Mouse (Mus musculus) forebrain, embryonic 16.5 days (tissue): ENCODE measurements around the gene Mgrn1. TPM values are rescaled to one million over a fixed set of nuclear protein-coding genes. Genes with fewer than 3 reads are reported as not detected.

Experiments
- ATAC-seq: fragments of 200-750 bp; cut with Nextera tagmentation; 2 replicates; pipeline ENCODE4 v1.8.0; 2017; ENCODE audit warnings: mild to moderate bottlenecking, moderate library complexity
- H3K27ac ChIP-seq: fragments of 300-500 bp; sonication (generic); 2 replicates; pipeline ENCODE4 v1.5.1; 2014; ENCODE audit warnings: low read length, control low read depth
- H3K27me3 ChIP-seq: fragments of 300-500 bp; sonication (generic); replicated peaks from 2 replicates; pipeline ENCODE4 v1.6.1; 2014; ENCODE audit warnings: low read length; ENCODE audit not compliant: control insufficient read depth, insufficient read depth
- H3K36me3 ChIP-seq: fragments of 300-500 bp; sonication (generic); 2 replicates; pipeline ENCODE4 v1.6.1; 2014; ENCODE audit not compliant: control insufficient read depth, insufficient read depth
- H3K4me1 ChIP-seq: fragments of 300-500 bp; sonication (generic); replicated peaks from 2 replicates; pipeline ENCODE4 v1.6.1; 2014; ENCODE audit warnings: low read length; ENCODE audit not compliant: control insufficient read depth, insufficient read depth
- H3K4me2 ChIP-seq: fragments of 300-500 bp; sonication (generic); 2 replicates; pipeline ENCODE4 v1.6.1; 2014; ENCODE audit warnings: mild to moderate bottlenecking, low read length, control low read depth
- H3K4me3 ChIP-seq: fragments of 300-500 bp; sonication (generic); replicated peaks from 2 replicates; pipeline ENCODE4 v1.5.1; 2014; ENCODE audit warnings: mild to moderate bottlenecking, low read length, control low read depth
- H3K9ac ChIP-seq: fragments of 300-500 bp; sonication (generic); replicated peaks from 2 replicates; pipeline ENCODE4 v1.6.1; 2014; ENCODE audit warnings: low read depth, low read length, control low read depth
- H3K9me3 ChIP-seq: fragments of 300-500 bp; sonication (generic); 2 replicates; pipeline ENCODE4 v1.6.1; 2016; ENCODE audit warnings: low read length; ENCODE audit not compliant: control insufficient read depth
- WGBS: fragments of 180-500 bp; shearing (Covaris S2); extraction: QIAGEN DNeasy Blood & Tissue Kit; methylation state at CpG from one replicate; pipeline ENCODE4 v1.1.7; 2014; 5-methylcytosine and 5-hydroxymethylcytosine counted together
- polyA plus RNA-seq: library from polyadenylated mRNA; unstranded; fragments of >200 nt; fragmentation: Nextera tagmentation; extraction: Ambion mirVana; gene quantifications from 2 replicates; pipeline ENCODE4 v1.2.1, GENCODE M21; 2015

The Mgrn1 gene
- polyA plus RNA-seq, 1 experiment from 2014 or later: 108 TPM

- no peaks in the 10 kb centered on the region for H3K9me3 ChIP-seq
- no peak overlapping the region for H3K27ac ChIP-seq
- no peak overlapping the region for H3K9ac ChIP-seq
- no peaks in the 10 kb centered on the region for H3K27me3 ChIP-seq
- no peak overlapping the region for H3K4me2 ChIP-seq
- ATAC-seq: no peak
- no peaks in the 10 kb centered on the region for H3K4me1 ChIP-seq
- 89% methylated on average over 6 of the region's 6 CpGs for WGBS
- no peak overlapping the region for H3K4me3 ChIP-seq
- H3K36me3 ChIP-seq: no peaks in the 10 kb centered on the region
Measured at GRCm38 (mm10) chr16:4903491-4904102, 17.5 kb downstream of the Mgrn1 start.

GRCm38 (mm10) chr16:4904878-4905277 is 18.8 kb downstream of the Mgrn1 start:
- Histone ChIP-seq H3K27me3 (no peaks in the 10 kb centered on the region), H3K9ac (no peak overlapping the region), H3K36me3 (0 out of 2 replicates have a peak, but pooled peaks cover 2% of the 10 kb centered on the region), H3K4me2 (no peak overlapping the region), H3K4me1 (no peaks in the 10 kb centered on the region), H3K27ac (no peak overlapping the region), H3K4me3 (no peak overlapping the region), H3K9me3 (no peaks in the 10 kb centered on the region)
- 89% methylated on average over 3 of the region's 3 CpGs for WGBS
- ATAC-seq: no peak

GRCm38 (mm10) chr16:4905591-4905990 is 19.5 kb downstream of the Mgrn1 start:
- H3K4me2 ChIP-seq: no peak overlapping the region
- WGBS: 90% methylated on average over 1 of the region's 1 CpGs
- no peak overlapping the region for H3K4me3 ChIP-seq
- no peaks in the 10 kb centered on the region for H3K4me1 ChIP-seq
- ATAC-seq: no peak
- H3K9me3 ChIP-seq: no peaks in the 10 kb centered on the region
- no peaks in the 10 kb centered on the region for H3K27me3 ChIP-seq
- no peak overlapping the region for H3K27ac ChIP-seq
- H3K9ac ChIP-seq: no peak overlapping the region
- H3K36me3 ChIP-seq: peaks cover 3% of the 10 kb centered on the region; the same call in 1 of the 2 replicates

- no peaks in the 10 kb centered on the region for H3K4me1 ChIP-seq
- H3K27ac ChIP-seq: no peak overlapping the region
- no peak for ATAC-seq
- H3K4me3 ChIP-seq: no peak overlapping the region
- no peaks in the 10 kb centered on the region for H3K27me3 ChIP-seq
- no peak overlapping the region for H3K9ac ChIP-seq
- H3K4me2 ChIP-seq: no peak overlapping the region
- no peaks in the 10 kb centered on the region for H3K9me3 ChIP-seq
- H3K36me3 ChIP-seq: peaks cover 10% of the 10 kb centered on the region
Measured at GRCm38 (mm10) chr16:4906559-4906958, 20.5 kb downstream of the Mgrn1 start.

- H3K27me3 ChIP-seq: no peaks in the 10 kb centered on the region
- no peak overlapping the region for H3K4me2 ChIP-seq
- H3K9me3 ChIP-seq: no peaks in the 10 kb centered on the region
- H3K9ac ChIP-seq: no peak overlapping the region
- 97% methylated on average over 2 of the region's 2 CpGs for WGBS
- no peak for ATAC-seq
- no peaks in the 10 kb centered on the region for H3K4me1 ChIP-seq
- no peak overlapping the region for H3K27ac ChIP-seq
- H3K36me3 ChIP-seq: peaks cover 15% of the 10 kb centered on the region
- no peak overlapping the region for H3K4me3 ChIP-seq
Measured at GRCm38 (mm10) chr16:4907386-4907785, 21.3 kb downstream of the Mgrn1 start.

- H3K4me3 ChIP-seq: no peak overlapping the region
- no peak overlapping the region for H3K4me2 ChIP-seq
- no peak overlapping the region for H3K9ac ChIP-seq
- no peak for ATAC-seq
- no peak overlapping the region for H3K27ac ChIP-seq
- H3K27me3 ChIP-seq: no peaks in the 10 kb centered on the region
- peaks cover 16% of the 10 kb centered on the region for H3K36me3 ChIP-seq
- 39% methylated on average over 4 of the region's 5 CpGs for WGBS
- H3K9me3 ChIP-seq: no peaks in the 10 kb centered on the region
- H3K4me1 ChIP-seq: no peaks in the 10 kb centered on the region
Measured at GRCm38 (mm10) chr16:4907972-4908371, 21.9 kb downstream of the Mgrn1 start.

GRCm38 (mm10) chr16:4909745-4910144 is 23.7 kb downstream of the Mgrn1 start:
- WGBS: 100% methylated on average over 2 of the region's 2 CpGs
- Histone ChIP-seq H3K4me3 (no peak overlapping the region), H3K4me1 (no peaks in the 10 kb centered on the region), H3K36me3 (peaks cover 16% of the 10 kb centered on the region), H3K27me3 (no peaks in the 10 kb centered on the region), H3K4me2 (no peak overlapping the region), H3K27ac (no peak overlapping the region), H3K9me3 (no peaks in the 10 kb centered on the region), H3K9ac (no peak overlapping the region)
- no peak for ATAC-seq

GRCm38 (mm10) chr16:4910758-4911157 is 24.7 kb downstream of the Mgrn1 start:
- Histone ChIP-seq H3K4me3 (no peak overlapping the region), H3K4me1 (no peaks in the 10 kb centered on the region), H3K27ac (no peak overlapping the region), H3K9me3 (no peaks in the 10 kb centered on the region), H3K27me3 (no peaks in the 10 kb centered on the region), H3K36me3 (peaks cover 19% of the 10 kb centered on the region), H3K9ac (no peak overlapping the region), H3K4me2 (no peak overlapping the region)
- no peak for ATAC-seq
- WGBS: 96% methylated on average over 8 of the region's 8 CpGs

- Histone ChIP-seq H3K4me1 (no peaks in the 10 kb centered on the region), H3K27ac (no peak overlapping the region), H3K4me2 (no peak overlapping the region), H3K4me3 (no peak overlapping the region), H3K27me3 (no peaks in the 10 kb centered on the region), H3K9ac (no peak overlapping the region), H3K9me3 (no peaks in the 10 kb centered on the region), H3K36me3 (peaks cover 28% of the 10 kb centered on the region)
- 78% methylated on average over 10 of the region's 10 CpGs for WGBS
- no peak for ATAC-seq
Measured at GRCm38 (mm10) chr16:4912074-4912648, 26.1 kb downstream of the Mgrn1 start.
